Mouse (Mus musculus): Measurements from ENCODE around the gene Gadl1. TPM values are rescaled to one million over a fixed set of nuclear protein-coding genes. Genes with fewer than 3 reads are reported as not detected.

Gadl1 gene
- polyA plus RNA-seq, 1 experiment from 2014 or later: 0.76 TPM

- Histone ChIP-seq H3K4me3 (ENCODE audit: low read length) (no peak overlapping the region), H3K4me2 (ENCODE audit: low read length) (no peak overlapping the region), H3K27me3 (replicated peaks; ENCODE audit: control insufficient read depth, insufficient read depth, low read length) (no peaks in the 10 kb centered on the region), H3K27ac (ENCODE audit: low read depth, low read length) (no peak overlapping the region), H3K4me1 (ENCODE audit: control insufficient read depth, insufficient read depth, low read depth, low read length) (no peaks in the 10 kb centered on the region; the same call in 1 of the 2 replicates), H3K36me3 (ENCODE audit: control insufficient read depth, insufficient read depth, low read length) (no peaks in the 10 kb centered on the region), H3K9ac (ENCODE audit: low read depth, low read length) (no peak overlapping the region), H3K9me3 (ENCODE audit: control insufficient read depth, low read length) (no peaks in the 10 kb centered on the region)
- ATAC-seq: no peak
- 52% methylated on average over 8 of the region's 8 CpGs for WGBS
Observed at GRCm38 (mm10) chr9:116118332-116118872, 209.1 kb downstream of the Gadl1 start.

DNA sequence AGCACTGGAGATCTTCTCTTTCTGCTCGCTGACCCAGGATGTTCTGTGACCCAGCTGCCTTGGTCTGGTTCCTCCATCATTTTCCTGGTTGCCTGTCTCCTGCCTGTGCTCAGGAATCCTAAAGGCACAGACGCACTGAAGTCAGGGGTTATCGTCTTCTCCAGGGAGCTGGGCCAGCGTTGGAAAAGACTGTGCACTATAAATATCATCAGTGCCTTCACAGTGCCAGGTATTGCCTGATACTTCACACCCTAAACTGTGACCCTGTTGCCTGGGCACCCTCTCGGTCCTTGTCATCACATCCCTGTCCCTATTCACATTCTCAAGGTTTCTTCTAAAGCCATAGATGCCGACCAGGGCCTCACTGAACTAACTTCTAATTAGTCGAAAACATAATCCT lies 210.7 kb downstream of the Gadl1 start:
- H3K27ac ChIP-seq (ENCODE audit: low read depth, low read length): no peak overlapping the region
- no peak for ATAC-seq
- 80% methylated on average over 7 of the region's 7 CpGs for WGBS

GRCm38 (mm10) chr9:116121472-116121871 lies 212.2 kb downstream of the Gadl1 start:
- no peak overlapping the region for H3K27ac ChIP-seq (ENCODE audit: low read depth, low read length)
- ATAC-seq: no peak
- 88% methylated on average over 7 of the region's 7 CpGs for WGBS
- no peaks in the 10 kb centered on the region for H3K36me3 ChIP-seq (ENCODE audit: control insufficient read depth, insufficient read depth, low read length)
- no peak overlapping the region for H3K9ac ChIP-seq (ENCODE audit: low read depth, low read length)
- no peaks in the 10 kb centered on the region for H3K27me3 ChIP-seq (replicated peaks; ENCODE audit: control insufficient read depth, insufficient read depth, low read length)
- H3K9me3 ChIP-seq (ENCODE audit: control insufficient read depth, low read length): no peaks in the 10 kb centered on the region
- no peaks in the 10 kb centered on the region; the same call in 1 of the 2 replicates for H3K4me1 ChIP-seq (ENCODE audit: control insufficient read depth, insufficient read depth, low read depth, low read length)
- H3K4me3 ChIP-seq (ENCODE audit: low read length): no peak overlapping the region
- no peak overlapping the region for H3K4me2 ChIP-seq (ENCODE audit: low read length)

More for the DNA sequence above, 210.7 kb downstream of the Gadl1 start:
- no peaks in the 10 kb centered on the region for H3K9me3 ChIP-seq (ENCODE audit: control insufficient read depth, low read length)
- no peaks in the 10 kb centered on the region for H3K36me3 ChIP-seq (ENCODE audit: control insufficient read depth, insufficient read depth, low read length)
- no peak overlapping the region for H3K4me2 ChIP-seq (ENCODE audit: low read length)
- no peaks in the 10 kb centered on the region for H3K27me3 ChIP-seq (replicated peaks; ENCODE audit: control insufficient read depth, insufficient read depth, low read length)
- H3K4me1 ChIP-seq (ENCODE audit: control insufficient read depth, insufficient read depth, low read depth, low read length): no peaks in the 10 kb centered on the region; the same call in 1 of the 2 replicates
- no peak overlapping the region for H3K9ac ChIP-seq (ENCODE audit: low read depth, low read length)
- no peak overlapping the region for H3K4me3 ChIP-seq (ENCODE audit: low read length)

- no peaks in the 10 kb centered on the region for H3K27me3 ChIP-seq (replicated peaks; ENCODE audit: control insufficient read depth, insufficient read depth, low read length)
- ATAC-seq: no peak
- no peak overlapping the region for H3K9ac ChIP-seq (ENCODE audit: low read depth, low read length)
- H3K4me1 ChIP-seq (ENCODE audit: control insufficient read depth, insufficient read depth, low read depth, low read length): no peaks in the 10 kb centered on the region; the same call in 1 of the 2 replicates
- 83% methylated on average over 6 of the region's 6 CpGs for WGBS
- no peaks in the 10 kb centered on the region for H3K9me3 ChIP-seq (ENCODE audit: control insufficient read depth, low read length)
- no peak overlapping the region for H3K4me2 ChIP-seq (ENCODE audit: low read length)
- no peak overlapping the region for H3K27ac ChIP-seq (ENCODE audit: low read depth, low read length)
- no peak overlapping the region for H3K4me3 ChIP-seq (ENCODE audit: low read length)
- H3K36me3 ChIP-seq (ENCODE audit: control insufficient read depth, insufficient read depth, low read length): no peaks in the 10 kb centered on the region
Observed at GRCm38 (mm10) chr9:116122544-116122943, 213.3 kb downstream of the Gadl1 start.

- no peaks in the 10 kb centered on the region for H3K36me3 ChIP-seq (ENCODE audit: control insufficient read depth, insufficient read depth, low read length)
- 65% methylated on average over 9 of the region's 9 CpGs for WGBS
- H3K27ac ChIP-seq (ENCODE audit: low read depth, low read length): no peak overlapping the region
- H3K4me1 ChIP-seq (ENCODE audit: control insufficient read depth, insufficient read depth, low read depth, low read length): no peaks in the 10 kb centered on the region; the same call in 1 of the 2 replicates
- ATAC-seq: no peak
- H3K27me3 ChIP-seq (replicated peaks; ENCODE audit: control insufficient read depth, insufficient read depth, low read length): no peaks in the 10 kb centered on the region
- H3K4me2 ChIP-seq (ENCODE audit: low read length): no peak overlapping the region
- H3K4me3 ChIP-seq (ENCODE audit: low read length): no peak overlapping the region
- no peaks in the 10 kb centered on the region for H3K9me3 ChIP-seq (ENCODE audit: control insufficient read depth, low read length)
- H3K9ac ChIP-seq (ENCODE audit: low read depth, low read length): no peak overlapping the region
Observed at GRCm38 (mm10) chr9:116122969-116123589, 213.8 kb downstream of the Gadl1 start.
